Mouse (Mus musculus) embryo, embryonic 11 days (tissue): ENCODE results near the gene Dnajc19.

Experiments
- DNase-seq: peaks from one replicate; pipeline ENCODE4 v3.0.0-alpha.2; 2015

Dnajc19 gene

DNA sequence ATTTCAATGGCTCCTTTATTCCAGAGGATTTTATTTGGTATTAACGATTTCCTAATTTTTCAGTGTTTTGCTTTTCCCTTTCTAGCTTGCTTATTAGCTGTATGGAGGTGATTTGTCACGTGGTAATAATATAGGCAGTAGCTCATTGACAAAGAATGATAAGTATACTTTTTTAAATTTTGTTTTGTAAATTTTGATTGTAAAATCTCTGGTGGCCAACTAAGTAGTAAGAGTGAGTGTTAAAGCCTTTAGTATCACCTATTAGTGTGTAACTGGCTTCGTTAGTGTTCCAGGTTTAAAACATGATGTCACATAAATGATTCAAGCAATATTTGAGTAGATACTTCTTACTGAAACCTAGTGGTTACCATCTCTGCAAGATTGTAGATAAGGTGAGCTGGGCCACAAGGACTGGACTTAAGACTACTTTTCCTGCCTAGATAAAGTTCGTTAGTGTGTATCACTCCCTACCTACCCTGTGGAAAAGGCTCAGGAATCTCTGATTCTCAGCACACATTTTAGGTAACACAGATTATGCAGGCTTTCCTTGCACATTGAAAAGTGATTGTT lies 59.8 kb downstream of the Dnajc19 start:
- no peak for DNase-seq

GRCm38 (mm10) chr3:34020382-34021258 lies 60.5 kb downstream of the Dnajc19 start:
- peak; percentile 50 for DNase-seq

DNA sequence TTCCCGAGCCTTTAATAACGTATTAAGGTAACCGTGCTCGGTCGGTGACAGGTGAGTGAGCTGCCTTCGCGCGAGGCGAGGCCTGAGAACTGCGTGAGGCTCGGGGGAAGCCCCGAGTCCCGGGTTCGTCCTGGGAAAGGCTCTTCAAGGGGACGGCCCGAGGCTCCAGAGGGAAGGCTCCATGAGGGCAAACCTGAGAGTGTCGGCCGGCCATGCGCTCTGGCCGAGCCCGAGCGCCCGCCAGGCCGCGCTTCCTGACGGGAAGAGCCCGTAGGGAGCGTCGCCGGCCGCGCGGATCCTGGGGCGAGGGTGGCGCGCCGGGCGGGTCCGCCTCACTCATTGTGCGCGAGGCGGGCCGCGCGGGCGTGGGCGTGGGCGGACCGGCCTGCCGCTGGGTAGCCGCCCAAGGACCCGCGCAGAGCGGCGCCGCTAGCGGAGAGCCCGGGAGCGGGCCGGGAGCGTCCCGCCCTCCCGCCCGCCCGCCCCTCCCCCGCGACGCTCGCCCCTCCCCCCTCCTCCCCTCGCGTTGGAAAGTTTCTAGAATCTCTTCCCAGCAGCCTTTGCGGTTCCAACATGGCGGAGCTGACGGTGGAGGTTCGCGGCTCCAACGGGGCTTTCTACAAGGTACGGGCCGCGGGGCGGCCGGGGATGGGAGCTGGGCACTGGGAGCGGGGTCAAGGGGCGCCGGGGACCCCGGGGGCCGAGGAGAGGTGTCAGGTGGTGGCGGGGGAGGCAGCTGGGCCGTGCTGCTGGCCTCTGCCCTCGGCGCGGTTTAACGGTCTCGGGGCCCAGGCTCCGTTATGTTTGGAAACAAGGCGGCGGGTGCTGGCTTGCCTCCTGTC lies 61.4 kb downstream of the Dnajc19 start, which contains the start of gene Fxr1:
TSS of gene Fxr1 (plus strand) at position 404 of the 842 bp plus-strand sequence.
- DNase-seq, result peak; percentile 92

DNA sequence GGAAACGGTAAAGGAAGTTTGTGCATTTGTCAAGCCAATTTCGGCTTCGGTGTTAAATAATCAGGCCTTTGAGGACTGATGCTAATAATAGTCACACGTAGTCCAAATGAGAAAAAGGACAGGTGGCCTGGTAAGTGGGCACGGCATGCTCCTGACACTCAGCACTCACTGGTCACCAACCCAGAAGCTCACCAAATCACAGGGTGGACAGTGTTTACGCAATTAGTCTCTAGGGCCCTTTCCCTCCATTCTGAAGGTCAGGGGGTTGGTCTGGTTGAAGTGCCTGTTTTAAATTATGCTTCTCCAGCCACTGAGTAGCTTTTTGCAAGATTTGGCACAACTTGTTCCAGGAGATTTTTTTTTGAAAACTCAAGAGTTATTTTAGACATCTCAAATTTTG lies 72.9 kb downstream of the Dnajc19 start:
- DNase-seq, result peak; percentile 25

DNA sequence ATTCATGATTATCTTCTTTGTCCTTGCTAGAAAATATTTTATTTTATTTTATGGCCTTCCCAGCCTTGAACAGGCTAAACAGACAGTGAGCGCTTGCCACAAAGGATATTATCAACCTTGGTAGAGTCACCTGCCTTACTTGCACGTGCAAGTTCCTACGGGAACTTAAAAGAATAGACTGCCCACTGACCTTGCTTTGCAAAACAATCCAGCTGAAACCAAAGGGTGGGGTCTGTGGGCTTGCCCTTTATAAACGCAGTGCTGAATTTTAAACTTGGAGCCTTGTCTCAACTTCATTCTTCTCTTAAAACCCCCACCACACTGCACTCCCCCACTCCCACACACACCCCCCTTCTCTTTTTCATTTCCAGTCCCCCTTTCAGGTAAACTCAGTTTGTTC lies 73.5 kb downstream of the Dnajc19 start:
- no peak for DNase-seq

DNA sequence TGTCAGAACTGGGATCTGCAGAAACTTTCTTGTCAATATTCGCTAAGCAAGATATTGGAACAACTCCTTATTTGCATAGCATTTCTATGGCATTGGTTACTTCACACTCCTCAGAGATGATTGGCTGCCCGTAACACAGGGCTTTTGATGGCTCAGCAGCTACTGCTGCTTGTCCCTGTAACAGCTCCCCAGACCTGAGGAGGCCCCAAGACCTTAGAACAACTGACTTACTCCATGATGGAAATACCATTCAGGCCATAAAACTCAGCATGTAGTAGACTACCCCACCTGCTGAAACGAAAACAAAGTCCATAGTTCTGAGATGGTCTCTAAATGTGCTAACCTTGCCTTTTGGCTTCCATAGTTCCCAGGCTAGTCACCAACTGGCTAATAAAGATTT lies 74.3 kb downstream of the Dnajc19 start:
- no peak for DNase-seq

- no peak for DNase-seq
Observed at GRCm38 (mm10) chr3:34006301-34006700, 74.8 kb downstream of the Dnajc19 start.
